Mouse (Mus musculus) liver, embryonic 15.5 days (tissue): ENCODE data around the gene Tead2. TPM values are rescaled to one million over a fixed set of nuclear protein-coding genes. Genes with fewer than 3 reads are reported as not detected.
A peak's percentile ranks its signal among the peaks of the same experiment; 100 is the strongest.
"Not testable (repeated sequence)": the region's sequence is repeated elsewhere in the genome, so short reads cannot be mapped to it uniquely, and the experiment has no call there.

Experiments
- ATAC-seq: fragments of 200-750 bp; cut with Nextera tagmentation; 2 replicates; pipeline ENCODE4 v1.8.0; 2017; ENCODE audit warnings: moderate number of reproducible peaks, mild to moderate bottlenecking, moderate library complexity; ENCODE audit not compliant: insufficient read depth
- H3K27ac ChIP-seq: fragments of 300-500 bp; sonication (generic); replicated peaks from 2 replicates; pipeline ENCODE4 v1.5.1; 2015; ENCODE audit warnings: mild to moderate bottlenecking, inconsistent platforms
- H3K27me3 ChIP-seq: fragments of 300-500 bp; sonication (generic); 2 replicates; pipeline ENCODE4 v1.6.1; 2015; ENCODE audit warnings: mild to moderate bottlenecking, inconsistent platforms
- H3K36me3 ChIP-seq: fragments of 300-500 bp; sonication (generic); replicated peaks from 2 replicates; pipeline ENCODE4 v1.6.1; 2015; ENCODE audit warnings: moderate library complexity, mild to moderate bottlenecking, inconsistent platforms
- H3K4me1 ChIP-seq: fragments of 300-500 bp; sonication (generic); replicated peaks from 2 replicates; pipeline ENCODE4 v1.6.1; 2015; ENCODE audit warnings: inconsistent platforms
- H3K4me2 ChIP-seq: fragments of 300-500 bp; sonication (generic); 2 replicates; pipeline ENCODE4 v1.6.1; 2015; ENCODE audit warnings: moderate library complexity, mild to moderate bottlenecking, inconsistent platforms
- H3K4me3 ChIP-seq: fragments of 300-500 bp; sonication (generic); replicated peaks from 2 replicates; pipeline ENCODE4 v1.5.1; 2015; ENCODE audit warnings: mild to moderate bottlenecking, inconsistent platforms
- H3K9ac ChIP-seq: fragments of 300-500 bp; sonication (generic); 2 replicates; pipeline ENCODE4 v1.6.1; 2015; ENCODE audit warnings: moderate library complexity, mild to moderate bottlenecking, inconsistent platforms
- H3K9me3 ChIP-seq: fragments of 300-500 bp; sonication (generic); replicated peaks from 2 replicates; pipeline ENCODE4 v1.6.1; 2016; ENCODE audit warnings: inconsistent platforms
- WGBS: fragments of 180-500 bp; shearing (Covaris S2); methylation state at CpG from one replicate; pipeline ENCODE4 v1.1.7; 2015; ENCODE audit warnings: mixed read lengths; ENCODE audit not compliant: insufficient replicate concordance; 5-methylcytosine and 5-hydroxymethylcytosine counted together
- polyA plus RNA-seq: library from polyadenylated mRNA; unstranded; fragments of >200 nt; fragmentation: Nextera tagmentation; extraction: Ambion mirVana; gene quantifications from 2 replicates; pipeline ENCODE4 v1.2.1, GENCODE M21; 2015

Gene Tead2
- polyA plus RNA-seq: 6.6 and 7.0 TPM in 2 replicates

- peak within 1 kb of the TSS; percentile 50 for H3K4me3 ChIP-seq
- no peaks in the 10 kb centered on the region for H3K36me3 ChIP-seq
- WGBS: 3% methylated on average over 54 of the region's 55 CpGs
- no peak for ATAC-seq
- H3K27ac ChIP-seq: 0 out of 2 replicates have a peak within 1 kb of the TSS, but pooled peaks have one; percentile 9
- peaks cover 53% of the 10 kb centered on the region for H3K27me3 ChIP-seq
- peak within 1 kb of the TSS; percentile 68 for H3K4me2 ChIP-seq
- peak within 1 kb of the TSS; percentile 21; the same call in 1 of the 2 replicates for H3K9ac ChIP-seq
- peaks cover 26% of the 10 kb centered on the region for H3K4me1 ChIP-seq
- no peaks in the 10 kb centered on the region for H3K9me3 ChIP-seq
Measured at GRCm38 (mm10) chr7:45215673-45216441, at the start of gene Tead2. TSS of gene Tead2 (plus strand) at chr7:45215753.

DNA sequence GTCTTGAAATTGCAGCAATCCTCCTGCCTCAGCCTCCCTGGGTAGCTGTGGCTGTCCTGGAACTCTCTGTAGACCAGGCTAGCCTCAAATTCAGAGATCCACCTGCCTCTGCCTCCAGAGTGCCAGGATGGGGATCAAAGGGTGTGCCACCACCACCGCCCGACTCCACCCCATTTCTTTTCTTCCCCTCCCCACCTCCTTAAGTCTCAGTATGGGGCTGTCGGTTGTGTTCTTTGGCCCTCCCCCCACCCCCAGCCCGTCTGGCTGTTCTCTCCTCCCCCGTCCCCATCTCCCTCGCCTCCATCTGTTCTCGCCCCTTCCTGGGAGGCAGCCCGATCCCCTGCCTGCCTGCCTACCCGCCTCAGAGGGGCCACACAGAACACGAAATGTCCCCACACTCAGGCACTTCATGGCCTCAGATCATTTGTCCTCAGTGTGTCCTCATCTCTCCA, 48.6 kb upstream of the Tead2 start:
- peaks cover 98% of the 10 kb centered on the region for H3K27me3 ChIP-seq
- no peaks in the 10 kb centered on the region for H3K36me3 ChIP-seq
- H3K9ac ChIP-seq: no peak overlapping the region
- 16% methylated on average over 10 of the region's 10 CpGs for WGBS
- H3K9me3 ChIP-seq: peaks cover 13% of the 10 kb centered on the region
- H3K4me3 ChIP-seq: no peak overlapping the region
- ATAC-seq: no peak
- no peak overlapping the region for H3K4me2 ChIP-seq
- no peak overlapping the region for H3K27ac ChIP-seq
- H3K4me1 ChIP-seq: peaks cover 15% of the 10 kb centered on the region

DNA sequence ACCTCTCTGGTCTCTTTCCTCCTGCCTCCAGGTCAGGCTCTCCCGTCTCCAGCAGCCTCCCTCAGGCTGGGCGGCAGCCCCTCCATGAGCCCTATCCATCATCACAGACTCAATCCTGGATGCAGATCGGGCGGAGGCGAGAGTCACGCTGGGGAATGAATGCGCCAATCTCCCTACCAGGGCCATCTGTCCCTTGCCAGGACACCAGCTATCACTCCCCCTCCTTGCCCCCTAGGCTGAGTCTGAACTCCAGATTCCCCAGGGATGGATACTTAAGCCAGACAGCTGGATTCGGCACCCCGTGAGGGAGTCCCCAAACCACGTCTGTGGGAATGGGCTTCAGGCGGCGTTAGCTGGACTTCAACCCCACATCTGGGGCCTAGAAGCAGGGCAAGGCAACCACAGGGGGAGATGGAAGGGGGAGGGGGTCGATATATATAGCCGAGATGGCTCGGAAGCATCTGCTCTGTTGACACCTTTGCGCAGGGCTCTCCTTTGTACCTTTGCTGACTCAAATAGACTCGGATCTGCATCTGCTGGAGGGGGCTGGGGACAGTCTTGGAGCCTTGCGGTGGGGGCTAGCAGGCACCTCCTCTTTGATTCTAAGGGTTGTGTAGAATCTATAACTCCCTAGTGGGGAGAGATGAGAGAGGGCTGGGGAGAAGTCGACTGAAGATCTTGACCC, 47.6 kb upstream of the Tead2 start:
- H3K4me1 ChIP-seq: peaks cover 8% of the 10 kb centered on the region
- no peak overlapping the region for H3K27ac ChIP-seq
- 4% methylated on average over 19 of the region's 19 CpGs for WGBS
- H3K4me2 ChIP-seq: no peak overlapping the region
- no peak overlapping the region for H3K9ac ChIP-seq
- no peaks in the 10 kb centered on the region for H3K36me3 ChIP-seq
- H3K27me3 ChIP-seq: peaks cover 99% of the 10 kb centered on the region
- H3K9me3 ChIP-seq: peaks cover 13% of the 10 kb centered on the region
- no peak overlapping the region for H3K4me3 ChIP-seq
- ATAC-seq: no peak

- Histone ChIP-seq H3K4me1 (peaks cover 6% of the 10 kb centered on the region), H3K27ac (no peak overlapping the region), H3K9me3 (peaks cover 13% of the 10 kb centered on the region), H3K36me3 (no peaks in the 10 kb centered on the region), H3K9ac (no peak overlapping the region), H3K4me3 (no peak overlapping the region), H3K27me3 (peaks cover 97% of the 10 kb centered on the region), H3K4me2 (no peak overlapping the region)
- 7% methylated on average over 24 of the region's 24 CpGs for WGBS
- no peak for ATAC-seq
Measured at GRCm38 (mm10) chr7:45168656-45169055, 46.9 kb upstream of the Tead2 start.

DNA sequence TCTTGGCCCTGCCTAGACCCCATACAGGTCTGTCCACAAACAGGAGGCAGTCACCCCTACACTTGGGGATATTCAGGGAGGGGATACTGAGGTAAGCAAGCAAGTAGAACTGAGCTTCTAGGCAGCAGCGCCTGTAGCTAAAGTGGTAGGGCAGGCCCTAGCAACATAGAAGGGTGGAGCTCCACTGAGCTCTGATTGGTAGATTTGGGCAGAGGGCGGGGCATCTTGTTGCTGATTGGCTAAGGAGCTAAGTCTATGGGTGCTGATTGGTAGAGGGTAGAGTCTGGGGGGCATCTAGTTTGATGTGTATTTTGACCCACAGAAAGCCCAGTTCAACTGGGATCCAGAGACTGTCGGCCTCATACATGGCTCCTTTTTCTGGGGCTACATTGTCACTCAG, 46.1 kb upstream of the Tead2 start:
- 66% methylated on average over 3 of the region's 3 CpGs for WGBS
- Histone ChIP-seq H3K36me3 (no peaks in the 10 kb centered on the region), H3K4me2 (no peak overlapping the region), H3K9me3 (peaks cover 13% of the 10 kb centered on the region), H3K4me3 (no peak overlapping the region), H3K9ac (no peak overlapping the region), H3K27ac (no peak overlapping the region), H3K4me1 (no peaks in the 10 kb centered on the region), H3K27me3 (peaks cover 96% of the 10 kb centered on the region)
- ATAC-seq: no peak

DNA sequence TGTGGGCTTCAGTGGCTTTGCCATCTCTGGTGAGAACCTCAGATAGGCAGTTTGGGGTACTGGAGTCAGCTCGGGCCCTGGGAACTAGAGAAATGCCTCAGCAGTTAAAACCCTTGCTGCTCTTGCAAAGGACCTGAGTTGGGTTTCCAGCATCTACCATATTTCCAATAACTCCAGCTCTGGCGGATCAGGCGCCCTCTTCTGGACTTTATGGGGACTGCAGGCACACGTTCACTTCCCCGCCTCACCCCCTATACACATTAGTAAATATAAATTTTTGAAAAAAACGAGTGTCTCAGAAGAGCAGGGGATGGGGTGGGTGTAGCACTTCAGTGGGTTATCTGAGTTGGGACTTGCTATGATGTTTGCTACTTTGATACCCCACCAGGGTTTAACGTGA, 42.6 kb upstream of the Tead2 start:
- Histone ChIP-seq H3K27me3 (peaks cover 96% of the 10 kb centered on the region), H3K4me1 (peaks cover 3% of the 10 kb centered on the region; the same call in 1 of the 2 replicates), H3K4me2 (no peak overlapping the region), H3K4me3 (no peak overlapping the region), H3K9me3 (peaks cover 13% of the 10 kb centered on the region), H3K27ac (no peak overlapping the region), H3K9ac (no peak overlapping the region), H3K36me3 (no peaks in the 10 kb centered on the region)
- WGBS: 46% methylated on average over 7 of the region's 7 CpGs
- ATAC-seq: no peak

DNA sequence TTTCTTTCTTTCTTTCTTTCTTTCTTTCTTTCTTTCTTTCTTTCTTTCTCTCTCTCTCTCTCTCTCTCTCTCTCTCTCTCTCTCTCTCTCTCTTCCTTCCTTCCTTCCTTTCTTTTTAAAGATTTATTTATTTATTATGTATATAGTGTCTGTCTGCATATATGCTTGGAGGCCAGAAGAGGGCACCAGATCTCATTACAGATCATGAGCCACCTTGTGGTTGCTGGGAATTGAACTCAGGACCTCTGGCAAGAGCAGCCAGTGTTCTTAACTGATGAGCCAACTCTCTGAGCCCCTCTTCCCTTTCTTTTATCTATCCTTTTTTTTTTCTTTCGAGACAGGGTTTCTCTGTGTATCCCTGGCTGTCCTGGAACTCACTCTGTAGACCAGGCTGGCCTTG, 41.8 kb upstream of the Tead2 start:
- H3K36me3 ChIP-seq, H3K4me1 ChIP-seq, H3K4me2 ChIP-seq, H3K27ac ChIP-seq, ATAC-seq, H3K9ac ChIP-seq, H3K4me3 ChIP-seq: not testable (repeated sequence)
- 43% methylated on average over 1 of the region's 1 CpGs for WGBS
- peaks cover 13% of the 10 kb centered on the region for H3K9me3 ChIP-seq
- H3K27me3 ChIP-seq: peaks cover 96% of the 10 kb centered on the region

- H3K9ac ChIP-seq: no peak overlapping the region
- no peak overlapping the region for H3K27ac ChIP-seq
- no peak overlapping the region for H3K4me2 ChIP-seq
- no peak for ATAC-seq
- H3K27me3 ChIP-seq: peaks cover 96% of the 10 kb centered on the region
- H3K4me1 ChIP-seq: peaks cover 3% of the 10 kb centered on the region; the same call in 1 of the 2 replicates
- WGBS: 3% methylated on average over 29 of the region's 29 CpGs
- H3K9me3 ChIP-seq: peaks cover 7% of the 10 kb centered on the region
- no peak overlapping the region for H3K4me3 ChIP-seq
- no peaks in the 10 kb centered on the region for H3K36me3 ChIP-seq
Measured at GRCm38 (mm10) chr7:45174567-45175280, 40.8 kb upstream of the Tead2 start.

DNA sequence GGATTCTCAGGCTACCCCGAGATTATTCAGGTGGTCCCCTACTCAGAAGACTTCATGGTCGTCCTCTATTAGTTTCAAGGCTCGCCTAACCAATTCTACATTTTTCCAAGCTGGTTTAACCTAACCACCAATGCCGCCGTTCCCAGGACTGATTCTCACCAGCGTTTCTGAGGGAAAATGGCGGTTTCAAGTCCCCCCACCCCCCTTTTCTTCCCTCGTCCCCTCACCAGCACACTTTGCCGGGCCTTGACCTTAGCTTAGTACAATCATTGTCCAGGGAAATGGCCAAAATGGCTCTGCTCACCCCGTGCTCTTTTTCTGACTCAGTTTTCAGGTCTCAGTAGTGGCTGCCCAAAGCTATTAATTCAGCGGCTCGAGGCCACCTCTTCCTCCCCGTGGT, 40.2 kb upstream of the Tead2 start:
- Histone ChIP-seq H3K27me3 (peaks cover 96% of the 10 kb centered on the region), H3K27ac (no peak overlapping the region), H3K4me3 (no peak overlapping the region), H3K9me3 (no peaks in the 10 kb centered on the region), H3K4me1 (peaks cover 3% of the 10 kb centered on the region; the same call in 1 of the 2 replicates), H3K36me3 (no peaks in the 10 kb centered on the region), H3K9ac (no peak overlapping the region), H3K4me2 (no peak overlapping the region)
- no peak for ATAC-seq
- WGBS: 1% methylated on average over 13 of the region's 13 CpGs

DNA sequence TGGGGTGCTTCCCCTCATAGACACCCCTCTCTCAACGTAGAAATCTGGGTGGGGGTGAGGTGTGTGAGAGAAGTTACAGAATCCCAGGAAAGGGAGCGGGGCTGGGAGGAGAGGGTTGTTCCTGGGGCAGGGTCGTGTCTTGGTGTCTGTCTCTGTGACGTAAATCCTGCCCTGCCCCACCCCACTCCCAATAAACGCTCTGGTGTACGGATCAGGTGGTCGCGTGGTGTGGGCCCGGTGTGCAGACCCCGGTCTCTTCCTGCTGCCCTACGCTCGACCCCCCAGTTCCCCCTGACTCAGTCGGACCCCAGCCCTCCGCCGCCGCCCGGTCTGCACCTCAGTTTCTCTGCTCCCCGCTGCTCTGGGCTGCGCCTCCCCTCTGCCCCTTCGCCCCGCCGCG, 39.6 kb upstream of the Tead2 start:
- H3K27ac ChIP-seq: no peak overlapping the region
- H3K9me3 ChIP-seq: no peaks in the 10 kb centered on the region
- H3K36me3 ChIP-seq: no peaks in the 10 kb centered on the region
- peaks cover 96% of the 10 kb centered on the region for H3K27me3 ChIP-seq
- H3K4me2 ChIP-seq: no peak overlapping the region
- WGBS: 4% methylated on average over 23 of the region's 23 CpGs
- ATAC-seq: no peak
- H3K4me3 ChIP-seq: no peak overlapping the region
- H3K4me1 ChIP-seq: peaks cover 3% of the 10 kb centered on the region; the same call in 1 of the 2 replicates
- no peak overlapping the region for H3K9ac ChIP-seq

- Histone ChIP-seq H3K27ac (no peak overlapping the region), H3K4me2 (no peak overlapping the region)
- 2% methylated on average over 31 of the region's 31 CpGs for WGBS
Measured at GRCm38 (mm10) chr7:45176356-45176755, 39.2 kb upstream of the Tead2 start.

More at GRCm38 (mm10) chr7:45176356-45176755, 39.2 kb upstream of the Tead2 start:
- Histone ChIP-seq H3K9ac (no peak overlapping the region), H3K9me3 (no peaks in the 10 kb centered on the region), H3K4me1 (peaks cover 5% of the 10 kb centered on the region), H3K4me3 (no peak overlapping the region), H3K27me3 (peaks cover 97% of the 10 kb centered on the region), H3K36me3 (no peaks in the 10 kb centered on the region)
- no peak for ATAC-seq
